9 mouse cellular contexts compared by ENCODE assay signal in the genomic region with DNA sequence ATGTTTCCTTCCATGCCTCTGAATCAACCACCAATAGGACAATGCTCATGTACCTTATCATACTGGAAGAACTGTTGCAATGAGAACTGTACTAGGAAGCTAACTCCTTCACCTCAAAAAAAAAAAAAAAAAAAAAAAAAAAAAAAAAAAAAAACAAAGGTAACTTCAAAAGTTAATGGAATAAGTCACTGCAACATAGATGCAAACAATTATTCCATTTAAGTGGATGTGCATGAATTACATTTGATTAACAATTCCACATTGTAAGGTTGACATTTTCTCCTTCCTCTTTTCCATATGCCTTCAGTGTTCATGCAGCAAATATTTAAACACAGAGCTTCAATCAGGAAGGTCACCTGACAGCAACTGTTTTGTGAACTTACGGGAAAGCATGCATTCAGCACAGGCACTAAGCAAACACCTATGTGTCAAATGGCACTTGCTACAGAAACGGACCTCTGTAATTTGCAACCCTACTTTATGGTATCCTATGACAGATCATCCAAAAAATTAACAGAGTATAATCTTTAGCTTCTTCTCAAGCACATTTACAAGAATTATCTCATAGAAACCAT. TPM values are rescaled to one million over a fixed set of nuclear protein-coding genes. Genes with fewer than 3 reads are reported as not detected.
DNase-seq lines count a peak whose midpoint lies in the region; ATAC-seq and TF ChIP-seq lines count a peak whose summit lies in the region.
"Had no signal": no experiment of that assay in that cellular context is flagged by ENCODE, and none has a peak within 500 bp of the region (broad histone marks: within the 10 kb centered on the region; RNA-seq: fewer than 3 reads in every experiment).

No protein-coding gene starts in this region.

- DNase-seq in heart, postnatal 4 days, result no peak
- no peak for DNase-seq in hindbrain, postnatal 0 days (ENCODE audit: low spot score)
- DNase-seq in cerebellum, postnatal 36 days, result no peak
- DNase-seq: gastrocnemius, postnatal 10 days had no signal

- peaks cover 5 to 20% of the 10 kb centered on the region in 2 experiments; a peak in 3 of 4 replicates for H3K4me1 ChIP-seq in heart, embryonic 14.5 days (ENCODE audit: control insufficient read depth in 2 of 2, insufficient read depth in 2 of 2, low read length in 2 of 2)
- H3K4me1 ChIP-seq in megakaryocyte, embryonic 14.5 days, result peaks cover 35% of the 10 kb centered on the region
- no peaks in the 10 kb centered on the region; the same call in none of the 2 replicates for H3K4me1 ChIP-seq in hindbrain, postnatal 0 days (ENCODE audit: insufficient read depth, low read length)
- peaks cover 25% of the 10 kb centered on the region for H3K4me1 ChIP-seq in neural tube, embryonic 15.5 days

- H3K9me3 ChIP-seq in heart, embryonic 14.5 days (ENCODE audit: control insufficient read depth, low read length), result no peaks in the 10 kb centered on the region
- no peaks in the 10 kb centered on the region for H3K9me3 ChIP-seq in megakaryocyte, embryonic 14.5 days
- H3K9me3 ChIP-seq in hindbrain, postnatal 0 days (ENCODE audit: low read length), result no peaks in the 10 kb centered on the region
- no peaks in the 10 kb centered on the region for H3K9me3 ChIP-seq in neural tube, embryonic 15.5 days (replicated peaks)

- no peak for TF ChIP-seq CTCF in hindbrain, postnatal 0 days (IDR thresholded peaks at IDR 0.05; ENCODE audit: low read depth)

- WGBS in heart, embryonic 14.5 days, result 18% methylated on average over 2 of the region's 2 CpGs
- 43% methylated on average over 2 of the region's 2 CpGs for WGBS in hindbrain, postnatal 0 days
- WGBS in neural tube, embryonic 15.5 days, result 36% methylated on average over 2 of the region's 2 CpGs

- no peaks in the 10 kb centered on the region for H3K27me3 ChIP-seq in heart, embryonic 14.5 days (ENCODE audit: control insufficient read depth, insufficient read depth, low read length)
- no peaks in the 10 kb centered on the region for H3K27me3 ChIP-seq in megakaryocyte, embryonic 14.5 days (replicated peaks)
- no peaks in the 10 kb centered on the region for H3K27me3 ChIP-seq in hindbrain, postnatal 0 days (ENCODE audit: insufficient read depth, low read length)
- no peaks in the 10 kb centered on the region for H3K27me3 ChIP-seq in neural tube, embryonic 15.5 days (replicated peaks)

- H3K4me3 ChIP-seq in heart, embryonic 14.5 days (ENCODE audit: control insufficient read depth in 1 of 2, insufficient read depth in 1 of 2, low read depth in 1 of 2, low read length in 2 of 2), result peak overlapping the region; percentile 18 to 36; a peak in 3 of 4 replicates
- peak overlapping the region; percentile 57 for H3K4me3 ChIP-seq in megakaryocyte, embryonic 14.5 days (replicated peaks)
- 0 out of 2 replicates have a peak overlapping the region, but pooled peaks have one; percentile 7 for H3K4me3 ChIP-seq in hindbrain, postnatal 0 days (ENCODE audit: low read length)
- no peak overlapping the region for H3K4me3 ChIP-seq in neural tube, embryonic 15.5 days (replicated peaks)

- peak overlapping the region; percentile 42 to 55; a peak in 3 of 4 replicates for H3K27ac ChIP-seq in heart, embryonic 14.5 days (replicated peaks in 1 of 2; ENCODE audit: control insufficient read depth in 1 of 2, insufficient read depth in 1 of 2, low read depth in 2 of 2, low read length in 2 of 2)
- H3K27ac ChIP-seq in hindbrain, postnatal 0 days, result no peak overlapping the region
- H3K27ac ChIP-seq in neural tube, embryonic 15.5 days (replicated peaks), result no peak overlapping the region

- H3K9ac ChIP-seq in heart, embryonic 14.5 days (ENCODE audit: low read length), result peak overlapping the region; percentile 74
- H3K9ac ChIP-seq in hindbrain, postnatal 0 days (replicated peaks; ENCODE audit: low read length), result no peak overlapping the region
- no peak overlapping the region for H3K9ac ChIP-seq in neural tube, embryonic 15.5 days (replicated peaks)

- ATAC-seq in heart, embryonic 14.5 days (ENCODE audit: insufficient number of reproducible peaks, insufficient read depth, low FRiP score, low read depth), result no peak
- no peak for ATAC-seq in megakaryocyte, adult 5-6 weeks (ENCODE audit: poor library complexity, severe bottlenecking)
- no peak for ATAC-seq in hindbrain, postnatal 0 days
- ATAC-seq in neural tube, embryonic 15.5 days (ENCODE audit: low FRiP score), result no peak
- ATAC-seq in cerebellum, adult (ENCODE audit: insufficient number of reproducible peaks, low FRiP score, low TSS enrichment), result no peak

- no peaks in the 10 kb centered on the region for H3K36me3 ChIP-seq in heart, embryonic 14.5 days (ENCODE audit: control insufficient read depth, insufficient read depth, low read length)
- peaks cover 4% of the 10 kb centered on the region for H3K36me3 ChIP-seq in megakaryocyte, embryonic 14.5 days (replicated peaks; ENCODE audit: low read length)
- H3K36me3 ChIP-seq in hindbrain, postnatal 0 days (ENCODE audit: insufficient read depth, low read length), result no peaks in the 10 kb centered on the region
- no peaks in the 10 kb centered on the region for H3K36me3 ChIP-seq in neural tube, embryonic 15.5 days

- H3K4me2 ChIP-seq in heart, embryonic 14.5 days (ENCODE audit: low read length), result peak overlapping the region; percentile 65
- peak overlapping the region; percentile 45 for H3K4me2 ChIP-seq in hindbrain, postnatal 0 days (ENCODE audit: low read depth, low read length)
- peak overlapping the region; percentile 29 for H3K4me2 ChIP-seq in neural tube, embryonic 15.5 days

RNA-seq across cellular contexts. Expression of gene Hipk3, which starts 2.9 kb away (rescaled TPM):
- 72.7 and 74.0 TPM in 2 replicates for polyA plus RNA-seq in heart, embryonic 14.5 days (2014; fragmentation: Nextera tagmentation; extraction: Ambion mirVana)
- 100 to 1,000 TPM; 221 to 237 TPM for total RNA-seq in heart, postnatal 4 days (2021)
- 2.6 and 5.4 TPM in 2 replicates for polyA plus RNA-seq in megakaryocyte, embryonic 14.5 days (2012; ENCODE audit: insufficient read depth, low replicate concordance)
- 50.2 and 53.1 TPM in 2 replicates for total RNA-seq in megakaryocyte, adult 5-6 weeks (2015)
- total RNA-seq in megakaryocyte, adult 5-6 weeks (2017), result 39.1 and 50.4 TPM in 2 replicates
- total RNA-seq in hindbrain, postnatal 0 days (2014; rRNA removed), result 42.4 and 58.0 TPM in 2 replicates
- polyA plus RNA-seq in hindbrain, postnatal 0 days (2015; fragmentation: Nextera tagmentation; extraction: Ambion mirVana), result 5.6 and 6.6 TPM in 2 replicates
- 7.2 and 9.8 TPM in 2 replicates for polyA plus RNA-seq in neural tube, embryonic 15.5 days (2015; fragmentation: Nextera tagmentation; extraction: Ambion mirVana)

Comparison
In these comparisons a context has a peak if more than half of its experiments do, and no peak if none do; other contexts are left out.
1. H3K27ac ChIP-seq: peak in heart, embryonic 14.5 days (2 of 2); none in hindbrain, postnatal 0 days (single experiment) and neural tube, embryonic 15.5 days (single experiment).
2. Peak in every context shown above with its lines, with median percentiles within 50 percentile points of each other: H3K4me2 ChIP-seq.